9 mouse cellular contexts compared by ENCODE assay signal in the genomic region with DNA sequence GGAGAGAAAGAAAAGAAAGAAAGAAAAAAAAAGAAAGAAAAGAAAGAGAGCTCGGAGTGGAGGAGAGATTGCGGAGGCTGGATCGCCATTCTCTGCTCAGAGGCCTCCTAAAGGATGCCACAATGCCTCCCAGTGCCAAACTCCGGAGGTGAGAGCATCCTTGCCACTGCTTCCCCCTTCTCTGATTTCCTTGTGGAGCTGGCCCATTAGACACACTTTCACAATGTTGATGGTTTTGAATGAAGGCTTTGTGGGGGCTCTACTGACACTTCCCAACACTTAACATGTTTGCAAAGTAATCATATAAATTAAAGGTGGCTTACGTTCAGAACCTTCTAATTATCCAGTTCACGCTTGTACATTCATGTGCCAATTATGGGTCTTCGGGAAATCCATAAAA.
DNase-seq lines count a peak whose midpoint lies in the region; ATAC-seq lines count a peak whose summit lies in the region.
"Had no signal": no experiment of that assay in that cellular context is flagged by ENCODE, and none has a peak within 500 bp of the region (broad histone marks: within the 10 kb centered on the region; RNA-seq: fewer than 3 reads in every experiment).

No protein-coding gene starts in this region.

- no peak for DNase-seq in kidney, postnatal 36 days
- no peak for DNase-seq in natural killer cell, adult 2 months (ENCODE audit: low spot score in 2 of 2)
- DNase-seq in embryo, embryonic 10 days (ENCODE audit: low spot score), result no peak
- DNase-seq in thymus, postnatal 14 days, result no peak

- peak overlapping the region; percentile 48 for H3K4me3 ChIP-seq in kidney, embryonic 14.5 days (ENCODE audit: low read length)
- H3K4me3 ChIP-seq in embryonic facial prominence, embryonic 13.5 days, result peak overlapping the region; percentile 66
- H3K4me3 ChIP-seq in hindbrain, embryonic 16.5 days (ENCODE audit: low read length), result peak overlapping the region; percentile 82
- H3K4me3 ChIP-seq in midbrain, embryonic 16.5 days (ENCODE audit: low read depth, low read length), result peak overlapping the region; percentile 86

- no peak overlapping the region; the same call in 1 of the 2 replicates for H3K9ac ChIP-seq in kidney, embryonic 14.5 days (ENCODE audit: low read depth, low read length)
- no peak overlapping the region for H3K9ac ChIP-seq in embryonic facial prominence, embryonic 13.5 days
- H3K9ac ChIP-seq in hindbrain, embryonic 16.5 days (ENCODE audit: low read depth, low read length), result peak overlapping the region; percentile 85
- peak overlapping the region; percentile 87 for H3K9ac ChIP-seq in midbrain, embryonic 16.5 days (ENCODE audit: low read depth, low read length)
- H3K9ac ChIP-seq: liver, embryonic 15.5 days had no signal

- H3K4me1 ChIP-seq in kidney, embryonic 14.5 days (ENCODE audit: control insufficient read depth, insufficient read depth, low read length), result peaks cover 6% of the 10 kb centered on the region; the same call in 1 of the 2 replicates
- H3K4me1 ChIP-seq in embryonic facial prominence, embryonic 13.5 days, result peaks cover 25% of the 10 kb centered on the region
- peaks cover 6% of the 10 kb centered on the region for H3K4me1 ChIP-seq in hindbrain, embryonic 16.5 days (ENCODE audit: control insufficient read depth, insufficient read depth, low read depth, low read length)
- peaks cover 14% of the 10 kb centered on the region; the same call in 1 of the 2 replicates for H3K4me1 ChIP-seq in midbrain, embryonic 16.5 days (ENCODE audit: control insufficient read depth, insufficient read depth, low read length)
- H3K4me1 ChIP-seq: liver, embryonic 15.5 days had no signal

- no peaks in the 10 kb centered on the region for H3K9me3 ChIP-seq in kidney, embryonic 14.5 days (ENCODE audit: control insufficient read depth, low read length)
- H3K9me3 ChIP-seq in embryonic facial prominence, embryonic 13.5 days, result no peaks in the 10 kb centered on the region
- H3K9me3 ChIP-seq in hindbrain, embryonic 16.5 days (ENCODE audit: control insufficient read depth, low read length), result no peaks in the 10 kb centered on the region
- H3K9me3 ChIP-seq in midbrain, embryonic 16.5 days (replicated peaks; ENCODE audit: control insufficient read depth, low read length, poor library complexity, severe bottlenecking), result no peaks in the 10 kb centered on the region
- H3K9me3 ChIP-seq: liver, embryonic 15.5 days had no signal

- no peak overlapping the region for H3K27ac ChIP-seq in kidney, embryonic 14.5 days (ENCODE audit: low read depth, low read length)
- H3K27ac ChIP-seq in embryonic facial prominence, embryonic 13.5 days, result no peak overlapping the region
- H3K27ac ChIP-seq in hindbrain, embryonic 16.5 days (ENCODE audit: low read depth, low read length), result peak overlapping the region; percentile 88; the same call in 1 of the 2 replicates
- peak overlapping the region; percentile 96 for H3K27ac ChIP-seq in midbrain, embryonic 16.5 days (ENCODE audit: low read length)
- H3K27ac ChIP-seq: liver, embryonic 15.5 days had no signal

- H3K4me2 ChIP-seq in kidney, embryonic 14.5 days (replicated peaks; ENCODE audit: low read depth, low read length), result peak overlapping the region; percentile 97
- peak overlapping the region; percentile 97 for H3K4me2 ChIP-seq in embryonic facial prominence, embryonic 13.5 days
- H3K4me2 ChIP-seq in hindbrain, embryonic 16.5 days (ENCODE audit: low read length), result peak overlapping the region; percentile 94
- H3K4me2 ChIP-seq in midbrain, embryonic 16.5 days (ENCODE audit: low read length), result peak overlapping the region; percentile 64

- peaks cover 46% of the 10 kb centered on the region for H3K27me3 ChIP-seq in kidney, embryonic 14.5 days (ENCODE audit: control insufficient read depth, insufficient read depth, low read length)
- H3K27me3 ChIP-seq in embryonic facial prominence, embryonic 13.5 days, result peaks cover 79% of the 10 kb centered on the region
- no peaks in the 10 kb centered on the region; the same call in 1 of the 2 replicates for H3K27me3 ChIP-seq in hindbrain, embryonic 16.5 days (replicated peaks; ENCODE audit: control insufficient read depth, insufficient read depth, low read length)
- no peaks in the 10 kb centered on the region; the same call in 1 of the 2 replicates for H3K27me3 ChIP-seq in midbrain, embryonic 16.5 days (ENCODE audit: control insufficient read depth, insufficient read depth, low read depth, low read length)

- H3K36me3 ChIP-seq in kidney, embryonic 14.5 days (ENCODE audit: control insufficient read depth, insufficient read depth, low read length), result no peaks in the 10 kb centered on the region
- H3K36me3 ChIP-seq in embryonic facial prominence, embryonic 13.5 days, result no peaks in the 10 kb centered on the region
- H3K36me3 ChIP-seq in hindbrain, embryonic 16.5 days (ENCODE audit: control insufficient read depth, insufficient read depth, low read length), result no peaks in the 10 kb centered on the region
- no peaks in the 10 kb centered on the region for H3K36me3 ChIP-seq in midbrain, embryonic 16.5 days (ENCODE audit: control insufficient read depth, insufficient read depth, low read length)
- H3K36me3 ChIP-seq: liver, embryonic 15.5 days had no signal

- 9% methylated on average over 7 of the region's 7 CpGs for WGBS in kidney, embryonic 14.5 days
- WGBS in embryonic facial prominence, embryonic 13.5 days, result 4% methylated on average over 7 of the region's 7 CpGs
- 6% methylated on average over 7 of the region's 7 CpGs for WGBS in hindbrain, embryonic 16.5 days
- WGBS in midbrain, embryonic 16.5 days, result 7% methylated on average over 7 of the region's 7 CpGs

- ATAC-seq in kidney, embryonic 14.5 days (ENCODE audit: low FRiP score, low TSS enrichment), result no peak
- ATAC-seq in embryonic facial prominence, embryonic 13.5 days (ENCODE audit: insufficient number of reproducible peaks, insufficient read depth, low FRiP score, low TSS enrichment, low read depth), result no peak
- no peak for ATAC-seq in hindbrain, embryonic 16.5 days
- no peak for ATAC-seq in midbrain, embryonic 16.5 days

Comparison
In these comparisons a context has a peak if more than half of its experiments do, and no peak if none do; other contexts are left out.
1. H3K27ac ChIP-seq: peak in hindbrain, embryonic 16.5 days (single experiment) and midbrain, embryonic 16.5 days (single experiment); none in kidney, embryonic 14.5 days (single experiment) and embryonic facial prominence, embryonic 13.5 days (single experiment).
2. H3K9ac ChIP-seq: peak in hindbrain, embryonic 16.5 days (single experiment) and midbrain, embryonic 16.5 days (single experiment); none in kidney, embryonic 14.5 days (single experiment) and embryonic facial prominence, embryonic 13.5 days (single experiment).
3. Peak in every context shown above with its lines, with median percentiles within 50 percentile points of each other: H3K4me2 ChIP-seq and H3K4me3 ChIP-seq.